ENCODE assay signal across 33 mouse cellular contexts in genomic region chr12:70681407-70681990, GRCm38 (mm10).
A peak's percentile ranks its signal among the peaks of the same experiment; 100 is the strongest.
DNase-seq lines count a peak whose midpoint lies in the region; ATAC-seq and TF ChIP-seq lines count a peak whose summit lies in the region.
"Had no signal": no experiment of that assay in that cellular context is flagged by ENCODE, and none has a peak within 500 bp of the region (broad histone marks: within the 10 kb centered on the region; RNA-seq: fewer than 3 reads in every experiment).

No protein-coding gene starts in this region.

- no peak overlapping the region for H3K4me2 ChIP-seq in embryonic facial prominence, embryonic 14.5 days (ENCODE audit: low read depth, low read length)
- no peak overlapping the region for H3K4me2 ChIP-seq in midbrain, embryonic 15.5 days
- H3K4me2 ChIP-seq: forebrain, embryonic 15.5 days; heart, embryonic 12.5 days; hindbrain, embryonic 13.5 days; kidney, embryonic 15.5 days; limb, embryonic 13.5 days; liver, embryonic 12.5 days had no signal

- TF ChIP-seq POLR2A in embryonic fibroblast, embryonic 13.5 days (IDR thresholded peaks at IDR 0.05; ENCODE audit: low read depth, low read length), result no peak

- no peaks in the 10 kb centered on the region for H3K27me3 ChIP-seq in embryonic facial prominence, embryonic 14.5 days (replicated peaks; ENCODE audit: control insufficient read depth, insufficient read depth, low read length)
- H3K27me3 ChIP-seq in embryonic facial prominence, embryonic 10.5 days (replicated peaks; ENCODE audit: low read depth, poor library complexity, severe bottlenecking), result no peaks in the 10 kb centered on the region
- H3K27me3 ChIP-seq in midbrain, embryonic 15.5 days (replicated peaks), result no peaks in the 10 kb centered on the region
- H3K27me3 ChIP-seq: forebrain, embryonic 15.5 days; heart, embryonic 12.5 days; hindbrain, embryonic 13.5 days; kidney, embryonic 15.5 days; limb, embryonic 13.5 days; liver, embryonic 12.5 days; Patski had no signal

- TF ChIP-seq CTCF in embryonic fibroblast, embryonic 13.5 days (IDR thresholded peaks at IDR 0.05; ENCODE audit: borderline replicate concordance, insufficient read depth, low read length), result no peak

- H3K4me3 ChIP-seq in embryonic facial prominence, embryonic 14.5 days (ENCODE audit: low read depth, low read length), result no peak overlapping the region
- no peak overlapping the region for H3K4me3 ChIP-seq in embryonic facial prominence, embryonic 10.5 days
- no peak overlapping the region for H3K4me3 ChIP-seq in embryonic fibroblast, embryonic 13.5 days (ENCODE audit: insufficient read depth, low read length)
- no peak overlapping the region for H3K4me3 ChIP-seq in midbrain, embryonic 15.5 days
- H3K4me3 ChIP-seq: forebrain, embryonic 15.5 days; gastrocnemius, adult 2 months; heart, adult 2 months; heart, embryonic 12.5 days; hindbrain, embryonic 13.5 days; kidney, embryonic 15.5 days; layer of hippocampus, adult 2 months; left cerebral cortex, adult 2 months; limb, embryonic 13.5 days; liver, embryonic 12.5 days; midbrain, embryonic 10.5 days had no signal

- peaks cover 16% of the 10 kb centered on the region; the same call in 1 of the 2 replicates for H3K4me1 ChIP-seq in embryonic facial prominence, embryonic 14.5 days (ENCODE audit: control insufficient read depth, insufficient read depth, low read length)
- 0 out of 2 replicates have a peak, but pooled peaks cover 3% of the 10 kb centered on the region for H3K4me1 ChIP-seq in embryonic facial prominence, embryonic 10.5 days
- H3K4me1 ChIP-seq in embryonic fibroblast, embryonic 13.5 days (ENCODE audit: control insufficient read depth, insufficient read depth, low read length), result no peaks in the 10 kb centered on the region
- no peaks in the 10 kb centered on the region for H3K4me1 ChIP-seq in midbrain, embryonic 15.5 days
- H3K4me1 ChIP-seq: liver, embryonic 12.5 days had no signal

- peak; percentile 13; the same call in 1 of the 2 replicates for ATAC-seq in embryonic facial prominence, embryonic 14.5 days (ENCODE audit: low read depth)
- no peak for ATAC-seq in midbrain, embryonic 15.5 days (replicated peaks)
- ATAC-seq: forebrain, embryonic 15.5 days; liver, embryonic 12.5 days; liver, postnatal 0 days; midbrain, embryonic 16.5 days; Patski had no signal

- H3K27ac ChIP-seq in embryonic facial prominence, embryonic 14.5 days (replicated peaks; ENCODE audit: low read depth, low read length), result no peak overlapping the region
- H3K27ac ChIP-seq in embryonic facial prominence, embryonic 10.5 days (replicated peaks), result no peak overlapping the region
- H3K27ac ChIP-seq in embryonic fibroblast, embryonic 13.5 days (ENCODE audit: insufficient read depth, low read length), result 0 out of 2 replicates have a peak overlapping the region, but pooled peaks have one; percentile 4
- no peak overlapping the region for H3K27ac ChIP-seq in midbrain, embryonic 15.5 days
- H3K27ac ChIP-seq: forebrain, embryonic 15.5 days; gastrocnemius, adult 2 months; heart, adult 2 months; hindbrain, embryonic 13.5 days; kidney, embryonic 15.5 days; layer of hippocampus, adult 2 months; left cerebral cortex, adult 2 months; limb, embryonic 13.5 days; liver, embryonic 12.5 days; midbrain, embryonic 10.5 days had no signal

- 74% methylated on average over 8 of the region's 8 CpGs for WGBS in embryonic facial prominence, embryonic 14.5 days
- WGBS in embryonic facial prominence, embryonic 10.5 days, result 89% methylated on average over 8 of the region's 8 CpGs
- 84% methylated on average over 8 of the region's 8 CpGs for WGBS in midbrain, embryonic 15.5 days

- no peak for DNase-seq in embryonic facial prominence, embryonic 14.5 days (ENCODE audit: low spot score)
- no peak for DNase-seq in embryonic facial prominence, embryonic 10.5 days (ENCODE audit: low spot score)
- peak; percentile 5 for DNase-seq in CD4-positive helper T cell, adult 2 months (ENCODE audit: low read depth, low spot score)
- DNase-seq in thymus, postnatal 25 days, result peak; percentile 21
- DNase-seq in right cerebral cortex, postnatal 10 days (ENCODE audit: low spot score in 2 of 2), result no peak
- no peak for DNase-seq in lung, adult 18-20 months
- DNase-seq: adrenal gland, postnatal 25 days; cerebellum, adult 18-20 months; cerebellum, postnatal 10 days; gastrocnemius, adult 2 months; gastrocnemius, postnatal 36 days; heart, adult 2 months; heart, postnatal 4 days; kidney, adult 11 months; kidney, postnatal 25 days; liver, postnatal 0 days; lung, postnatal 10 days; right cerebral cortex, adult 18-20 months; right cerebral cortex, postnatal 4 days had no signal

- H3K9me3 ChIP-seq in embryonic facial prominence, embryonic 14.5 days (ENCODE audit: control insufficient read depth, low read length), result no peaks in the 10 kb centered on the region
- H3K9me3 ChIP-seq in embryonic facial prominence, embryonic 10.5 days, result 0 out of 2 replicates have a peak, but pooled peaks cover 3% of the 10 kb centered on the region
- no peaks in the 10 kb centered on the region for H3K9me3 ChIP-seq in midbrain, embryonic 15.5 days
- H3K9me3 ChIP-seq: forebrain, embryonic 15.5 days; G1E; hindbrain, embryonic 13.5 days; kidney, embryonic 15.5 days; liver, embryonic 12.5 days had no signal

- no peak overlapping the region for H3K9ac ChIP-seq in embryonic facial prominence, embryonic 14.5 days (ENCODE audit: low read depth, low read length)
- H3K9ac ChIP-seq in midbrain, embryonic 15.5 days, result no peak overlapping the region
- H3K9ac ChIP-seq: forebrain, embryonic 15.5 days; heart, embryonic 12.5 days; hindbrain, embryonic 13.5 days; kidney, embryonic 15.5 days; limb, embryonic 13.5 days; liver, embryonic 12.5 days; liver, postnatal 0 days had no signal

- H3K36me3 ChIP-seq in embryonic facial prominence, embryonic 14.5 days (ENCODE audit: control insufficient read depth, insufficient read depth, low read length), result no peaks in the 10 kb centered on the region
- no peaks in the 10 kb centered on the region for H3K36me3 ChIP-seq in embryonic facial prominence, embryonic 10.5 days (replicated peaks)
- no peaks in the 10 kb centered on the region for H3K36me3 ChIP-seq in midbrain, embryonic 15.5 days (replicated peaks)
- H3K36me3 ChIP-seq: forebrain, embryonic 15.5 days; G1E; heart, embryonic 12.5 days; hindbrain, embryonic 13.5 days; kidney, embryonic 15.5 days; limb, embryonic 13.5 days; liver, embryonic 12.5 days; midbrain, embryonic 10.5 days had no signal

Comparison
In these comparisons a context has a peak if more than half of its experiments do, and no peak if none do; other contexts are left out.
1. DNase-seq: peak in CD4-positive helper T cell, adult 2 months (single experiment) and thymus, postnatal 25 days (single experiment); none in embryonic facial prominence, embryonic 14.5 days (single experiment), embryonic facial prominence, embryonic 10.5 days (single experiment), right cerebral cortex, postnatal 10 days (0 of 2) and lung, adult 18-20 months (0 of 2).